Mouse (Mus musculus): Measurements from ENCODE around the gene Usp47.
"Not testable (repeated sequence)": the region's sequence is repeated elsewhere in the genome, so short reads cannot be mapped to it uniquely, and the experiment has no call there.

Gene Usp47

DNA sequence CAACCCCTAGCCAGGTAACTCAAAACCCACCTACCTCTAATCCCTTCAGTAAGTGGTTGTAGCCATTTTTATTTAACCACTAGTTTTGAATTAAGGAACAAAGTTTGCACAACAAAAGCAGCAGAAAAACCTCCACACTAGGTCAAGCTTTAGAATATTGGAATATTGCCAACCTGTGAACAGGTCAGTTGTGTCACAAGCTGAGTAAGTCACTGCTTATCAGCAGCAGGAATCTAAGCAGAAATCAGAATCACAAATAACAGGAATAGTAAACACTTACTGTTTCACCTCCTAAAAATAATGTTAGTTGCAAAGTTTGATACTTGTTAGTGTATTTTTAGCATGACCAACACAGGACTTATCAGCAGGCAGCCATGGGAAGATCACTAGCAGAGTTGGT lies 17.0 kb downstream of the Usp47 start:
- DNase-seq (ENCODE audit: low spot score in 2 of 2): no peak

GRCm38 (mm10) chr7:112042758-112043157 lies 19.5 kb downstream of the Usp47 start:
- DNase-seq (ENCODE audit: low spot score in 2 of 2): peak; percentile 39 to 58

- no peak for DNase-seq (ENCODE audit: low spot score in 2 of 2)
Measured at GRCm38 (mm10) chr7:112045249-112045648, 21.9 kb downstream of the Usp47 start.

DNA sequence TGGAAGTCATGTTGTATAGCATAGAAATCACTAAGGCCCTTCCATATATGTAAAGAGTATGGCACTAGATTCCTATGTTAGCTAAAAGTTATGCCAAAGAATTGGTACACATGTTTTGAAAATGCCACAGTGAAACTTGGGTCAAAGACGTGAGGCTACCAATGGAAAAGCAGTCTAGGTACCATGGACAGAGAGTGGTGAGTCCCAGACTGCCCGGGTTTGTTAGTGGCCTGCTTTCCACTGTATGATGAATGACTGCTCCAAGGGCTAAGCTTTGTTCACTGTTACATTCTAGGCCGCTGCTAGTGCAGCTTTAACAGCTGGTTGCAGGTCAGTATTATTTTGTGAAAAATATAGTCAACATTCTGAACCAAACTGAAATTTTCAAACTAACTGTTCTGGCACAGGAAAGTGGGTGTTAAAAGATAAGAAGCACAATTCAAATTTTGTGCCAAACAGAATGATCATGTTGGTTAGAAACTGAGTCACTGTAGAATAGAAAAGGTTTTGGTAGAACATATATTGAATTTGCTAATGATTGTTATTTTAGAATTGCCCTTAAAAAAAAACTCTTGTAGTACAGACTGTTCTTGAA lies 22.6 kb downstream of the Usp47 start:
- no peak for DNase-seq (ENCODE audit: low spot score in 2 of 2)

DNA sequence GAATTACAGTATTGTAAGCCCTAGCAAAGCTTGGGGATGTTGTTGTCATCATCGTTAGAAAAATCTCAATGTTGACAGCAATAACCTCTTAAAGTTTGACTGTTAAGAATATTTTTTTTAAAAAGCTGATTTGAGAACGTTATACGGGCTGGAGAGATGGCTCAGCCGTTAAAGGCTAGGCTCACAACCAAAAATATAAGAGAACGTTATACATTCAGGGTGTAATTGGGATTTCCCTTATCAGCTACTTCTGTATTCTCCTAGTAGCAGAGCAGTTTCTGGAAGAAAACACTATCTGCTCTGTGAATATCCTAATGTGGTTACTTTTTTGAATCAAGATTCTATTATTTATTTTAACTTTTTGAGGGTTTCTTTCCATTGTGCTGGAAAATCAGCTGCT lies 25.3 kb downstream of the Usp47 start:
- no peak for DNase-seq (ENCODE audit: low spot score in 2 of 2)

- DNase-seq (ENCODE audit: low spot score in 2 of 2): no peak
Measured at GRCm38 (mm10) chr7:112053667-112054066, 30.4 kb downstream of the Usp47 start.

DNA sequence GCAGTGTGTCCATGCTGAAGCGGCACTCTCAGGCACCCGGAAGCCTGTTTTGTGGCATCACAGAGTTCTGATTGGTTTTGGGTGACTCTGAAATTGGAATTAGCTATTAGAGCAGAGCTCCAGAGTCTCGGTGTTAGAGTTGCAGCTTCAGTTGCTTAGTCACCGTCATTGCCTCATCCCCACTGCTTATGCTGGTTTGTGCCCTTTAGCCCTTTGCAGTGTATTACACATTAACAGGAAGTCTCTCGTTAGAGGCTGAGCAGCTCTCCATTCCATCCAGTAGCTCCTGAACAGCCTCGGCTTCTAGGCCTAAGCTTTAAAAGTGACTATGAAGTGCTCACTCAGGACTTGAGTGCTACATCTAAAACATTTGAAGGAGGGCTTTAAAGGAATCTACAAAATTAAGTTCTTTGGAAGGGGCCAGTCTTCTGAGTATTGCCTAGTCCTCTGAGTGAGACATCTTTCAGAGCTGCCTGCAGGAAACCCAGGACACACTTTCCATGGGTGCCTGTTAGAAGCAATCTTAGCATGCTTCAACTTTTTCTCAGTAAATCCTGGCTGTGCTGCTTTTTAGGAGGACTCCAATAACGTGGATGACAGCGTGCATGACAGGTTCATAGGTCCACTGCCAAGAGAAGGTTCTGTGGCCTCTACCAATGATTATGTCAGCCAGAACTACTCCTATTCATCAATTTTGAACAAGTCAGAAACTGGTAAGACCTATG lies 32.8 kb downstream of the Usp47 start:
- DNase-seq (ENCODE audit: low spot score in 2 of 2): no peak

DNA sequence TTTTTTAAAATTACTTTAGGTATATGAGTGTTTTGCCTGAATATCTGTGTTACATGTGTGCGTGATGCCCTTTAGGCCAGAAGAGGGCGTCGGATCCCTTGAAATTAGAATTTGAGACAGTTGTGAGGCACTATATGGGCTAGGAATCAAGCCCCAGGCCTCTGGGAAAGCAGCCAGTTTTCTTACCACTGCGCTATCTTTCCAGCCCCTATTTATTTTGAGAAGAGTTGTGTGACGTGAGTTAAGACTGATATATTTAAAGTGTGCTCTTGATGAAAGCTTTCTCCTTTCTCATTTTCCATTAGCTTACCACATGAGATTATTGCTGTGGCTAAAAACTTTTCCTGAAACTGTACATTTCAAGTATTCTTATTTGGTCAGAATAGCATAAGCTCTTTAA lies 51.6 kb downstream of the Usp47 start:
- DNase-seq (ENCODE audit: low spot score in 2 of 2): no peak

DNA sequence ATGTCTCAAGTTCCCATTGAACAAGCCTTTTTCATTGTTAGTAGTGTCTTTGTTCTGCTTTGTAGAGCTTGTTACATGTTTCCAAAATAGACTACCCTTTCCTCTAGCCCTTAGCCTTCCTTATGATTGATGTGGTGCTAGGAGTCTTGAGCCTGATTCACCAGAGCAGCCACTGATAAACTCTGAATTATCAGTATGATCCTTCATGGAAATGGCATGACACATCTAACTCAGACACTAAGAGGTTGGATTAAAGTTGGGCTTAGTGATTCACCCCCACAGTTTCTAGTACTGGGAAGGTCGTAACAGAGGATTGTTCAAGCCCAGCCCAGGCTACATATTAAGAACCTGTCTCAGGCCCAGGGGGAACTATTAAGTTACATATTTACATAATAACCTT lies 59.3 kb downstream of the Usp47 start:
- no peak for DNase-seq (ENCODE audit: low spot score in 2 of 2)

DNA sequence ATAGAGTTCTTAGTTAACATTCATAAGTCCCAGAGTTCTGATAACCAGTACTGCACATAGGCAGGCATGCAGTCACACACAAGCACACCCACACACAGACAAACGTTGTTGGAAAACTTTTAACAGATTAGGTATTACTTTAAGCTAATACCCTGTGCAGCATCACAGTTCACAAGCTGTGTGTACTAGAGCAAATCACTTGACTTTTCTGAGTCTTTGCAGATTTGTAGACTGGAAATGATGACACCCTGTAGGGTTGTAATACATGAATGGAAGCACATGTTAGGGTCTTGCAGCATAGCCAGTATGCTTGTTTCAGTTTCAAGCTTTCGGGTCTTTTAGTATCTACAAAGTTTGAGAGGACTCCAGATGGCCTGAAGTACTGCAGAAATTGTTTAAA lies 60.9 kb downstream of the Usp47 start:
- no peak for DNase-seq (ENCODE audit: low spot score in 2 of 2)

GRCm38 (mm10) chr7:112085062-112085461 lies 61.8 kb downstream of the Usp47 start:
- peak; percentile 62 to 73 for DNase-seq (ENCODE audit: low spot score in 2 of 2)

DNA sequence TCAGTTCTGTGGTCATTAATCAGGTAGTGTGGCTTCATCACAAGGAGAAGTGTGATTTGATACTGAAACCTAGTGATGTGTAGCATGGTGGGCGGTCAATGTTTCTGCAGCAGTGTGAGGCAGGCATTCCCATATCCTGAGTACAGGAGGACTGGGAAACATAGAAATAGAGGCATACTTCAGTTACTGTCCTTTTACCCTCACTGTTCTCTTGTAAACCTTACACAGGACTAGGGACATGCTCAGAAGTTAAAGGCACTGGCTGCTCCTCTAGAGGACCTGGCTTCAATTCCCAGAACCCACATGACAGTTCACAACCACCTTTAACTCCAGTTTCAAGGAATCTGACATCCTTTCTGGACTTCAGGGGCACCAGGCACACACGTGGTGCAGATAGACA lies 62.9 kb downstream of the Usp47 start:
- no peak for DNase-seq (ENCODE audit: low spot score in 2 of 2)

DNA sequence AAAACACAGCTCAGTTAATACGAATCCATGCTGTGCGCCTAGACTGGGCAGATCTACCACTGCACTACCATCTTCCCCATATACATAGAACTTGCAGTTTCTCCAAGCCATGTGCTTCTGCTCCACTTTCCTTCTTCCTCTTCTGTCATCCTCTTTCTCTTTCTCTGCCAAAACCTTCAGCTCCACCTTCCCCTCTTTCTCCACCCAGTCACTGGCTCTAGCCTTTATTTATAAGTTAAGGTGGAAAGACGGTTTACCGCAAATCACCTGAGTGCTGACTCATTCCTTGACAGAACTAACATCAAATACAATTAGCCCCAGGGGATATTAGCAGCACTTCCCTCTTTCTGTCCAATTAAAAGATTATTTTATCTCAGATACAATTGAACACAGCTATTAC lies 71.6 kb downstream of the Usp47 start:
- DNase-seq (ENCODE audit: low spot score in 2 of 2): not testable (repeated sequence)

DNA sequence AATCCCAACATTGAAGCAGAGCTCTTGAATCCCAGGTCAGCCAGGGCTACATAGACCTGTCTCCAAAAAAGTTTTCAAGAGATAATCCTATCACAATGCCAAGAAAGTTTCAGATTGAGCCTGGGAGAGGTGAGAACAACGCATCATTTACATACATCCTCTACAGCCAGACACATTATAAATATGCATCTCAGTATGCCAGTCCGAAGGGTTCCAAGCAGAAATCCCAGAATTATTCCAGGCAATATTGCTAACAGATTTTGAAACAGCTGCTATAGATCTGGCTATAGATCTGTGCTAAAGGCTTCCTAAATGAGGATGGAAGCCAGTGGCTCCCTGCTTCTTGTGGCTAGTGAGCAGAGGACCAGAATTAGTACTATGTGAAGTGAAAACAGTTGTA lies 77.6 kb downstream of the Usp47 start:
- no peak for DNase-seq (ENCODE audit: low spot score in 2 of 2)

GRCm38 (mm10) chr7:112102933-112103332 lies 79.6 kb downstream of the Usp47 start:
- no peak for DNase-seq (ENCODE audit: low spot score in 2 of 2)

- DNase-seq (ENCODE audit: low spot score in 2 of 2): no peak
Measured at GRCm38 (mm10) chr7:112103816-112104215, 80.5 kb downstream of the Usp47 start.

GRCm38 (mm10) chr7:112108757-112109156 lies 85.5 kb downstream of the Usp47 start:
- no peak for DNase-seq (ENCODE audit: low spot score in 2 of 2)

- no peak for DNase-seq (ENCODE audit: low spot score in 2 of 2)
Measured at GRCm38 (mm10) chr7:112110638-112111372, 87.5 kb downstream of the Usp47 start.

DNA sequence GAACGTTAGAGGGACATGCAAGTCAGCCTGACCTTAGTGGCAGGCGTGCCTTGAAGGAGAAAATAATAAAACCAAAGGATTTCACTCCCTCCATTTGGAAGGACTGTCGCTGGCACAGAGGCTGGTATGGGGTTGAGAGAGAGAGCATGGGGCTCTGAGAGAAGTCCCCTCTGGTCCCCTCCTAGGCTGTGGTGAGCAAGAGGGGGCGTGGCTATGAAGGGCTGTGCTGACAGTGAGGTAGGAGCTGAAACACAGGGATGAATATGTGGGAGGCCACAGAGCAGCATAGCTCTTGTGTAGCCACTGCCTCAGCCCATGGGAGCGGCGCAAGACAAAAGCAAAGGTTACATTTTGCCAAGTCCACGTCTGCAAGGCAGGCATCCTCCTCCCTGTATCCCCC lies 94.2 kb downstream of the Usp47 start:
- no peak for DNase-seq (ENCODE audit: low spot score in 2 of 2)

DNA sequence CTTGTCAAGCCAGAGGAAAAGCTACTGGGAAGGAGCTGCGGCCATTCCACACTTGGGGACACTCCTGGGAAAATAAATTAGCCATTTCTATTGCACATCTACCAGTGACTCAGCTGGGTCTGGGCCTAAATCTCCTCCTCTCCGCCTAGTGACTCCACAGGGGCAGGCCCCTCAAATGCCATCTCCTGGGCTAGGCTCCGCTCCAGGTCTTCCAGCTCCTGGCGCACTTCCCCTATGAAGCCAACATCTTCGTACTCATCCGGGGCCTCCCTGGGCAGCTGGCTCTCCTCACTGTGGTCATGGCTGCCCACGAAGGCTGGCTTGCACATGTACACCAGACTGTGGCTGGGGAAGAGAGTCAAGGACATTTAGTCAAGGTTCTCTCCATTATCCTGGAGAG lies 94.8 kb downstream of the Usp47 start:
- no peak for DNase-seq (ENCODE audit: low spot score in 2 of 2)

DNA sequence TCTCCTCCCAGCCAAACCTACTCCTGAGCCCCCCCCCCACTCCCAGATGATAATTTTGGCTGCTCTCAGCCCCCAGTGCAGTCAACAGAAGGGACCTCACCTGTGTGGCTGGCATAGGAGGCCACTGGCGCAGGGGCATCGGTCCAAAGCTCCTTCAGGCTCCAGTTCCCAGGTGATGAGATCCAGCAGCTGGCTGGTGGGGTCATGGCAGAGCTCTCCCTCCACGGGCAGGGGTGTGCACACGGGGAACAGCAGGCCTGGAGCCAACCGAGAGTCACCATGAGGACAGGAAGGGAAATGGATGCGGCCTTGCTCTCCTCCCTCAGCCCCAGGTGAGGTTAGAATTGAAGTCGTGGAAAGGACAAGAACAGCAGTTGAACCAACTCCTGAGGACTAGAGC lies 95.9 kb downstream of the Usp47 start:
- DNase-seq (ENCODE audit: low spot score in 2 of 2): no peak

GRCm38 (mm10) chr7:112120861-112121810 lies 97.8 kb downstream of the Usp47 start:
- DNase-seq (ENCODE audit: low spot score in 2 of 2): no peak
